Mouse (Mus musculus): ENCODE measurements at regions not wholly inside any gene's neighbourhood (a gene's known extent, or its start where the extent isn't known, plus 50 kb on each side); places are given as distances from the start of the nearest gene placed in this dataset.
"Not testable (repeated sequence)": the region's sequence is repeated elsewhere in the genome, so short reads cannot be mapped to it uniquely, and the experiment has no call there.

GRCm38 (mm10) chr1:157048996-157049395 lies 59.5 kb downstream of the Tex35 start:
- no peak for DNase-seq (ENCODE audit: low spot score in 2 of 2)

GRCm38 (mm10) chr1:157048201-157048923 lies 60.1 kb downstream of the Tex35 start:
- DNase-seq (ENCODE audit: low spot score in 2 of 2) = peak in 1 of 2 experiments; percentile 16

- DNase-seq (ENCODE audit: low spot score in 2 of 2) = peak; percentile 39 to 44
These were observed 60.7 kb downstream of the Tex35 start for GRCm38 (mm10) chr1:157047751-157048200.

- no peak for DNase-seq (ENCODE audit: low spot score in 2 of 2)
These were observed 61.7 kb downstream of the Tex35 start for GRCm38 (mm10) chr1:157046760-157047182.

- DNase-seq (ENCODE audit: low spot score in 2 of 2) = no peak
These were observed 68.7 kb downstream of the Tex35 start for GRCm38 (mm10) chr1:157039836-157040196.

DNA sequence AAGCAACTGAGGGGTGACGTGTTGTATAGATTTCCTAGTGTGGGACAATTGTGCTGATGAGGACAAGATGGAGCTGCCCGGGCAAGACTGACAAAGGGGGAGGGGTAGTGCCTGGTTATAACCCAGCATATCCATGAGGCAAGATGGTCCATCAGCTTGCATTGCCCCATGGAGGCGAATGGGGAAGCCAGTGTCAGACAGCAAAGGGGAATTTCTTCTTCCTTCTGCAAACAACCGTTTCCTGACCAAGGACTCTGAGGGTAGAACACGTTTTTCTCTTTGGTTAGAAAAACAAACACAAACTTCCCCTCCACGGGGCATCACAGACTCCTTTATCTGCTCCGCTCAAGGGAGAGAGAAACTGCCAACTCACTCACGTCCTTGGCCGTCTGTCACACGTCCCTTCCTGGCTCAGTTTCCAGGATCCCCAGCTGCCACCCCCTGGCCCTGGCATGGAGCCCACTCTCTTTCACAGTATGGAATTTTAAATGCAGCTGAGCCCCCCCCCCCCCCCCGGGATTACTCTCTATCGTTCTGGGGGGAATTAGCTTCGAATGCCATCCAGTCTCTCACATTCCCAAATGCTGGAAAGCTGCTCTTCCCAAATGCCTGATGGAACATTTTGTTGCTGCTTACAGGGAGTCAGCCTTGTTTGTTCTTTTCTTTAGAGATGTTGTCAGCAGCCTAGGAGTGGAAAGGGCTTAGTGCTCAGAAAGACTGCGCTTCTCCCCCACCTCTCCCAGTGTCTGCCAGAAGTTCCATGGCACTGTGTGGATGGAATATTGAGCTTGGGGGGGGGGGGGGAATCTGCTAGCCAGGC lies 69.3 kb downstream of the Tex35 start:
- DNase-seq (ENCODE audit: low spot score in 2 of 2) = no peak

DNA sequence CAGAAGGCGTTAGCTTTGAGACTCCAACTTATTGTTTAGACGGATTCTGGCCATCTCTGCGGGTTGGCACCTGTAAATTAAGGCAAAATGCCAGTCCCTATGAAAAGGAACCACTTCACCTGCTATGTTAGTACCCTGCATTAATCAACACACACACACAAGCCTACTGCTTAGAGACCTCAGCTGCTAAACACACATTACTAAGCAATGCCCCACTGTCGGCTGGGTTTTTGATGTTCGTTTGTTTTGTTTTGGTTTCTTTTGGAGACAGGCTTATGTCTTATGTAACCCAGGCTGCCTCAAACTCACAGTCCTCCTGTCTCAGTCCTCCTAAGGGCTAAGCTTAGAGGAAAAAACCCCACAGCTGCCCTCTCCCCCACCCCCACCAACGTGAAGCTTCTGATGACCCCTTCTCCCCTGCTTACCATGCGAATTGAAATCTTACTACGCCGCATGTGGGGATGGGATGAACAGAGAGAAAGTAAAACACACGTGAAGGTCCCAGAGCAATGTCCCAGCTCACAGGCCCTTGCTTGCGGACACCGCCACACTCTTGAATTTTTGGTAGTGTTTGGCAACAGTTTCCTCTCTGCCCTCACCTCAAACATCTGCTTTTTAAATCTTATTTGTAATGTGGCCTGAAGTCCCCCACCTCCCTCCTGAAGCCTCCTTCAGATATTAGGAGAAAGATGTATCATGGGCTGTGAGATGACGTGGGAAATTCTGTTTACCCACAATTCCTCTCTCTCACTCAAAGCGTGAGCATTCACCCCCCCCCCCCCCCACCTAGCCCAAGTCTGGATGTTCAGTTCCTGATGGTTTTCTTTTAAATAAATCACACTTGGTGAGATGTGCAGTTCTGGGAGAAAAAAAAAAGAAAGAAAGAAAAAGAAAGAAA lies 70.1 kb downstream of the Tex35 start:
- no peak for DNase-seq (ENCODE audit: low spot score in 2 of 2)

- DNase-seq (ENCODE audit: low spot score in 2 of 2) = no peak
These were observed 71.1 kb downstream of the Tex35 start for GRCm38 (mm10) chr1:157037246-157037991.

- DNase-seq (ENCODE audit: low spot score in 2 of 2) = no peak
These were observed 71.7 kb downstream of the Tex35 start for GRCm38 (mm10) chr1:157036779-157037178.

- not testable (repeated sequence) for DNase-seq (ENCODE audit: low spot score in 2 of 2)
These were observed 73.3 kb downstream of the Tex35 start for GRCm38 (mm10) chr1:157035221-157035620.

DNA sequence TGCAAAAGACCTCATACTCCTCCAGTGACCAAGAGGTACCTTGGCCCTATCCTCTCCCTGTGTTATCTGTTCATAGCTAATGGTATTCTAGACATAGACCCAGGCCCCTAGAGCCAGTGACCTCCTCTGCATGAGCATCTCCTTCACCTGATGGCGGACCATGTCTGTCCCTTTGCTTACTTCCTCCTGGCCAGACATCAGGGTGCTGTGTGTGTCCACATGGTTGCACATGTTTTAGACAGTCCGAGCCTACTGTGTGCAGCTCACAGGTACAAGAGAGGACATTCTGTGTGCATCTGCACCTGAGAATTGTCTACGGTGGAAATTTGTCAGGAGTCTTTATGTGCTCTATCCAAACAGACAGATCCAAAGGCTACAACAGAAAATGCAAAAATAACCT lies 79.8 kb downstream of the Tex35 start:
- no peak for DNase-seq (ENCODE audit: low spot score in 2 of 2)

- DNase-seq (ENCODE audit: low spot score in 2 of 2) = no peak
These were observed 80.8 kb downstream of the Tex35 start for GRCm38 (mm10) chr1:157027681-157028080.

DNA sequence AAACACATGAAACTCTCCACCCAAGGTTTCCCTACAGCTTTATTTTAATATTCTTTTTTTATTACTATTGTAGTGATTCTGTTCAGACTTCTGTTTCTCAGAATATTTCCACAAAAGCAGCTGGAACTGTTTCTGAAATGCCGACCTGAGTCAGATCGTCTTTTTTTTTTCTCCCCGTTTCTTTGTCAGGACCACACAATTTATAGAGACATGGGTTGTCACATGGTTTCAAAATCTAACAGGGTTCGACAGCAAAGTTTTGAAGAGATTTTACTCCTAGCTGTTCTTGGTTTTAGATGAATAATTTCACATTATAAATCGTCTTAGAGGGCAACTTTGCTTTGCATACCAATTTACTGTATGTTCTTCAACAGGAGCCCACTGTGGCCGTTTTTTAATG lies 84.0 kb upstream of the Ralgps2 start:
- no peak for DNase-seq (ENCODE audit: low spot score in 2 of 2)

DNA sequence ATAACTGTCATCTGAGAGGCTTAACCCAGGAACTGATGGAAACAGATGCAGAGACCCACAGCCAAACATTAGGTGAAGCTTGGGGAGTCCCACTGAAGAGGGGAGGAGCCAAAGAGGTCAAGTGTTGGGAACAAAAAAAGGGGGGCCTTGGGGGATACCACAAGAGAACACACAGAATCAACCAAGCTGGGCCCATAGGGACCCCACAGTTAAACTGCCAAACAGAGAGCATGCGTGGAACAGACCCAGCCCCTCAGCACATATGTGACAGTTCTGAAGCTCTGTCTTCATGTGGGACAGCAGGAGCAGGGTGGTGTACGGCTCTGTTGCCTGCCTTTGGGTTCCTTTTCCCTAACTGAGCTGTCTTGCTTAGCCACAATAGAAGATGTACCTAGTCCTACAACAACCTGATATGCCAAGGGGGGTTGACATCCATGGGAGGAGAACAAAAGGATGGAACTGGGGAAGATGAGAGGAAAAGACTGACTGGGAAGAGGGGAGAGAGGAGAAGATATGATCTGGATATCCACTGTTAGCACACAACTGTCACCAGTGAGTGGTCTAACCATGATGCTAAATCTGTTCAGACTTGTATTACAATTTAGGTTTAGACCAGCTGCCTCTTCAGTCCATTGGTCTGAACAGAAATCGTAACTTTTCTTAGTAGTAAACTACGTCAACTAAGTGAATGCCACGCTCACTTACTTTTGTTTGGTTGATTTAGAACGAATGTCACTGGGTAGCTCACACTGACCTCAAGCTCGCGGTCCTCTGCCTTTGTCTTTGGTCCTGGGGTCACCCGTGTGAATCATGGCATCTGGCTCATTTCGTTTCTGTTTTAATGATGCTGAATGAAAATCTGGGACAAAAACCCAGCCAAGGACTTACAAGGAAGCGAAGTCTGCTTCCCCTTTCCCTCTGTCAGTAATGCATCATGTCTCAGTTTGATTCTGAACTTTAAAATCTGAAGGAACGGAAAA lies 83.3 kb upstream of the Ralgps2 start:
- no peak for DNase-seq (ENCODE audit: low spot score in 2 of 2)

- no peak for DNase-seq (ENCODE audit: low spot score in 2 of 2)
These were observed 80.5 kb upstream of the Ralgps2 start for GRCm38 (mm10) chr1:157019892-157020291.

GRCm38 (mm10) chr1:157018726-157019125 lies 79.3 kb upstream of the Ralgps2 start:
- no peak for DNase-seq (ENCODE audit: low spot score in 2 of 2)

DNA sequence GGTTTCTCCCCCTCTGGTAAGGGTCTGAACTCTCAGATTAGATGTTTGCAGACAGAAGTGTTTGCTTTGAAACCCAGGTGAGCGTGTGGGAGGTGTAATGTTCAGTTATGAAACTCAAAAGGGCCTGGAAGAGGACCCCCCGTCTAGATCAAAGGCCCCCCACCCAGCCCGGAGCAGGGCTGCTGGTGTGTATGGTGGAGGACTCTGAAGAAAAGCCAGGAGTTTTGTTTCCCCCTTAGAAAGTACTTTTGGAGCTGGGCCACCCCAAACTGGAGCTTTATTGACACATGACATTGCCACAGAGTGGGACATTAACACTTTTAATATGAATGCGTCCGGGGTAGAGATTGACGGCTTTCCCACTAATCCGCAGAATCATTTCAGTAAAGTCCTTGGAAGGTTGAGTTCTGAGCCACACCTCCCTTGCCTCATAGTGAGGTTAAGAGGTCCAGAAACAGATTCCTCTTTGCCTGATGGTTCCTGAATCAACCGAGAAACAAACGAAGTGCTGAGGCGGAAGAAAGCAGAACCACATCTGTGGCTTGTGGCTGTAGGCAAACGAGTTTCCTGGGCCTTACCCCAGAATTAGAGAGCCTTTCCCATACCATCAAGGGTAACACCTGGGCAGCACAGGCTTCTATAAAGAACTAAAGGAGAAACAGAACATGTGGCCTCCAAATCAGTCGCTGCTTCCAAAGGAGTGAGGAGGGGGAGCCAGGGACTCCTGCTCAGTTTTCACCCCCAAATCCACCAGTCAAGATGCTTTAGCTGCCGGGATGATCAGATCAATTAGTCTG lies 78.0 kb upstream of the Ralgps2 start:
- DNase-seq (ENCODE audit: low spot score in 2 of 2) = no peak

DNA sequence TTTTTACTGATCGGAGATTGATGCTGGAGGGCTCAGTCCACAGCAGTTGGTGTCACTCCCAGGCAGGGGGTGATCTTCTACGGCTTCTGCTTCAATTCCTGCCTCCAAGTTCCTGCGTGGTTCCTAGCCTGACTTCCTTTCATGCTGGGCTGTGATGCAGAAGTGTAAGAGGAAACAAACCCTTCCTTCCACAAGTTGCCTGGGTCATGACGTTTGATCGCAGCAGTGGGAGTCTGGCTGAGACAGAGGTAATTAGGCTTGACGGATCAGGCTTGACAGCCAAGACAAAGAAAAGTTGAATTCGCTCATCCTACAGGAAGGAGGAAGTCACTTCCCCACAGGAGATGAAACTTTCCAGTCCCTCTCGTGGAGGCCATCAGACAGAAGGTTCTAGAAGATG lies 77.2 kb upstream of the Ralgps2 start:
- no peak for DNase-seq (ENCODE audit: low spot score in 2 of 2)

All from urinary bladder, postnatal 36 days (tissue).